Mouse (Mus musculus): ENCODE measurements at regions not wholly inside any gene's neighbourhood (a gene's known extent, or its start where the extent isn't known, plus 50 kb on each side); places are given as distances from the start of the nearest gene placed in this dataset.
A peak's percentile ranks its signal among the peaks of the same experiment; 100 is the strongest.

DNA sequence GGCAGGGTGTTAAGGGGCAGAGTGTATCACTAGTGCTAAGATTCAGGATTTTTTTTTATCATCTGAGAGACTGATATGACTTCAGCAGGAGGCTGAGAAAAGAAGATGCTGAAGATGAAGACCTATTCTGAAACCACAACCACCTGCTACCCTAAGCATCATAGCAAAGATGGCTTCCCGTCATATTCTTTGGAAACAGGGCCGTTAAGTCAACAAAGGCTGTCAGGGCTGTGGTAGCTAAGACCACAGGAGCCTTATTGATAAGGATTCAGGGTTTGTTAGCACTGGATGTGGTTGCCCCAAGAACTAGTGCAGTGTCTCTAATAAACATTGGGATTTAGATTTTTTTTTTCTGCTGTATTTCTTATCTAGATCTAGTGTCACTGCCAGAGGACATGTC lies 56.7 kb upstream of the Rasgrp1 start:
- no peak for DNase-seq

DNA sequence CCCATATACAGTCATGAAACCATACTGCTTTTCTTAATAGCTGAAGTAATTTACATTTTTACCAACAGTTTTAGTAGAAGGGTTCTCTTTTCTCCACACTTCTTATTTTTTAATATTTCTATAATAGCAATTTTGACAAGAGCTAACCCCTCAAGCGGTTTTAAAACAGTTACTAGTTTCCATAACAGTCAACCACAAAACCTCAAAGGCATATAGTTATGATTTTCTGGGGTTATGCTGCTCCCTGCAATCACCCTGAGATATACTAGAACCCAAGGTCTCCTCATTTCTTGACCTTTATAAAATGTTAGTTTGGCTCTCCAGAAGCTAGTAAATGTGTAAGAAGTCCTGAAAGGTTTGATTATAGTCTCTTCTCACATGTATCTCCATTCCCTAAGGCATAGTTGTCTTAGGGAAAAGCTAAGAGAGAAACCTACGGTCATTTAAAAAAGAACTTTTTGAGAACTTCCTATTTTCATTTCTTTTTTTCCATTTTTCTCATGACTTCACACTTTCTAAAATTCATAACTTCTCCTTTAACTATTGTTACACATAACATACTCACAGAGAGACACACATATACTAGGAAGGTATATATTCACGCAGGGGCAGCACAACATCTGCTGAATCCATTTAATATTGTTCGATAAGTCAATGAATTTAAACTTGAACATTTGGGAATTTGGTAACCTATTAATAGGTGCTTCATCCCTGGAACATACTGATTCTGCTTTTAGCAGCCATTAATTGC lies 60.8 kb upstream of the Rasgrp1 start:
- DNase-seq = no peak

GRCm38 (mm10) chr2:117405453-117405852 lies 62.7 kb upstream of the Rasgrp1 start:
- no peak for DNase-seq

DNA sequence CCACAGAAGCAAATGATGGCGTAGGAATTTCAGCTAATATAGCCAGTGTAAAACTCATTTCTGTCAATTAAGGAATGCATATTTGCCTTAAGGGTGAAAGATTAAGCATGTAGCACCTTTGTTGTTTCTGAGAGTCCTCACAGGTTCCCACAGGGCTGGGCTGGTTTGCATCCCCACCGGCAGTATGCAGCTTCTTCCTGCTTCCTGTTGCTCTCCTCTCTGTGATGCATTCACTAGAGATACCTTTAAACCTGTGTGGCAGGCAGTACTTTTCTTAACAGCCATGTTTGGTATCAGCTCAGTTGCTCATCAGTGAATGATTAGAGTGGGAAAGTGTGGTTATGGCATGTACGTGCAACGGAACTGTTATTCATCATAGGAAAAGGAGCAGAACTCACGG lies 65.4 kb upstream of the Rasgrp1 start:
- no peak for DNase-seq

DNA sequence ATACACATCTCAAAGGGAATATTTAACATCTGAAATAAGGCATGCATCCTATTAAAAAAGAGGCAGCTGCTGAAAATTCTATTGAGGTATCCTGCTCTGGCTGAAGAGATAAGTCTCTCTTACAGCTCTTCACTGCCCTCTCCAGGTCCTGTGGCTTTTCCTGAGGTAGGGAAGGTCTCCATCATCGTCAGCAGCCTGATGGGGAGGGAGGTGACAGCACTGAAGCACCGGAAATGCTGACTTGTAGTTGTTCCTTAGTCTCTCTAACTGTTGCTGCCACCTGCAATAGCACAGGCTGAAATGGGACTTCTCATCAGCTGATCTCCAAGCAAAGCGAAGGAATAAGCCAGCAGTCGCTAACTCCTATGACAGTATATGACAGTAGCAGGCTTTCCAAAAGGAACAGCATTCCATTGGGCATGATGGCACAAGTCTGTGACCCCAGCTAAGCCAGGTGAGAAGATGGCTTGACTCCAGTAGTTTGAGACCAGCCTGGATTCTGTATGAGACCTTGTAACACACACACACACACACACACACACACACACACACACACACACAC lies 69.3 kb upstream of the Rasgrp1 start:
- peak; percentile 5 for DNase-seq

DNA sequence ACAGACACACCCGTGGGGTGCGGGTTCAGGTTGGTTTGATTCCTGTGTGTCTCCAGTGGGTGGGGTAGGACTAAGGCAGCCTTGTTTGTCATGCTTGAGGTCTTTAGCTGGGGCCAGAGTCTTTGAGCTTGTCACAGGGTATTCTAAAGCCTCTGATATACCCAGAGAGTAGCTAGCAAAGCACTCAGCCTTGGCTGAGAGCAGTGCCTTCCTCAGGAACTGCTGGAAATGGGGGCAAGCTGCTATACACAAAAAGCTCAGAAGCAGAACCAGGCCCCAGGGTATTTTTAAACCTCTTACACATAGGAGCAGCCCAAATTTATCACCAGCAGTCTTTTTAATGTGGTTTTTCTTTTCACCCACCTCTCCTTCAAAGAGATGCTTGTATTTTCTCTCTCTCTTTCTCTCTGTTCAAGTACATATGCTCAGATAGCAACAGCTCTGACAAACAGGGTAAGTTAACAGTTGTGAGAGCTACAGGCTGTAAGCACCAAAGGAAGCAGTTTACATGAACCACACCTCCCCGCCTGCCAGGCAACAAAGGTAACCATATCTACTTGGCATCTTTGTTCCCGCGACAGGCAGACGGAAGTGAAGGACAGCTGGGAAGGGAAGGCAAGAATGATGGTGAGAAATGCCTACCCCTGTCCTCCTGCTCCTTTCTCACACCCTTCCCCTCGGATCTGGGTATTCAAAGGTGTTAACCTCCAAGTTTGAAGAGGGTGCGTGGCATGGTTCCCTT lies 74.6 kb upstream of the Rasgrp1 start:
- DNase-seq = no peak

DNA sequence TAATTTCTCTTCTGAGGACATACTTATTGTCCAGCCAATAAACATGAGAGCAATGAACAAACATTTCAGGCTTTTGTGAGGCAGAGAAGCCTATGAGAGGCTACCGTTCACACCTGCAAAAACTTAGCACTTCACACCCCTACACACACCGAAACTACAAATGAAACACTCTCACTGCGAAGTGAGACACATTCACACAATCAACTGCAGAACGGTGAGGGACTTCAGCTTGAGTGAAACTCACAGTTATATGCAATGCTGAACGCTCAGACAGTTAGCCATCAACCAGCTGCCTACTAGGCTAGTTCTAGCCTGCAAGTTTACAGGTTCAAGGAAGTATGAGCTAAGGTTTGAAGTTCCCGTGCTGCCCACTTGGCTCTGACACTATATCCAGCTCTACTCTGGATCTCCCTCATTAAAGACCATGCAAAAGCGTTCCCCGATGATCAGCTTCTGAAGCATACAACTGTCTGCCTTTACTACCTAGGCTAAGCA lies 75.4 kb upstream of the Rasgrp1 start:
- DNase-seq = no peak

DNA sequence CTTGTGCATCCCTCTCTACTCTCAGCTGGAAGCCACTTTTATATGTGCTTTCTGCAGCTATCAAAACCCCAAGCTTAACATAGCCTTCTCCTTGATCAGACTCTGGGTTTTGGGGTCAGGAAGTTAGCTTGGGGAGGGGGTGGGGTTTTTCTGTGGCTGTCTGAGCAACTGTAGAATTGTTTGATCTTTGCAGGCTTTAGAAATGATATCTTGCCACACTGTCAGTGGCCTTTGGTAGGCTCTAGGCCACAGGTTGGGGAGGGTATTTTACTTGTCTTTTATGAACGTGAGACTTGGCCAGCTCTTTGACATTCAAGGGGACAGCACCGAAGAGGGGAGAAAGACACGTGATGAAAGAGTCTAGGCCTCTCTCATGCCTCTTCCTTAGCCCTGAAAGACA lies 75.9 kb upstream of the Rasgrp1 start:
- no peak for DNase-seq

DNA sequence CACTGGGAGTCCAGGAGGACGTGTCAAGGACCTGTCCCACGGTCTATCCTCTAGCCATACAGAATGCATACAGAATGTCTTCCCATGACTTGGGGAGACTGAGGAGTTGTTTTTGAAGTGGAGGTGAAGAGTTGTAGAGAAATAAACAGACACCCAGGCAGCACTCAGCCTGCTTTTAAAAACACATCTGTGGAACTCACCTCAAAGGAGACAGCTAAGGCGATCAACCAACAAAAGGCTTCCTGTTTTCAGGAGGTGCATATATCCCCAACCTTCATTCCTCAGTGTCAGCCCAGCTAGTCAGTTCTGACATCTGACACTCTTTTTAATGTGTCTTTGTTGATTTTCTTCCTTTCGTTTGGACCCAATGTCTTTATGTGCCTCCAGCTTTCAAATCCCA lies 78.6 kb upstream of the Rasgrp1 start:
- no peak for DNase-seq

DNA sequence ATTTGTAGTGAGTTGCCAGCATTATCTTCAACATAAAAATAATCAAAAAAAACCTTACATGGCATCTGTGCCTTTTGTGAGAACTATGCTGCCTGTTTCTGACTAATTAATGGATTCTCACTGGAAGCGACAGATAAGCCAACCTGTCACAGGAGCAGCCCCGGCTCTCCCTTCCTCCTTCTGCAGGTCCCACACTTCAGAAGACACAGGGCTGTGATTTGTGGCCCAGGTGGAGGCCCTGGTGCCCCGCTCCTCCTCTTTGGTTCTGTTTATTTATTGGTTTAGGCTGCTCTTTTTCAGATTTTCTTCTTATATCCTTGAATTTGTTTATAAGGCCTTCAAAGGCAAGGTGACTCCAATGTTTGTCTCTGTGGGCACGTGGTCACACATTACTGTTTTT lies 80.0 kb upstream of the Rasgrp1 start:
- no peak for DNase-seq

DNA sequence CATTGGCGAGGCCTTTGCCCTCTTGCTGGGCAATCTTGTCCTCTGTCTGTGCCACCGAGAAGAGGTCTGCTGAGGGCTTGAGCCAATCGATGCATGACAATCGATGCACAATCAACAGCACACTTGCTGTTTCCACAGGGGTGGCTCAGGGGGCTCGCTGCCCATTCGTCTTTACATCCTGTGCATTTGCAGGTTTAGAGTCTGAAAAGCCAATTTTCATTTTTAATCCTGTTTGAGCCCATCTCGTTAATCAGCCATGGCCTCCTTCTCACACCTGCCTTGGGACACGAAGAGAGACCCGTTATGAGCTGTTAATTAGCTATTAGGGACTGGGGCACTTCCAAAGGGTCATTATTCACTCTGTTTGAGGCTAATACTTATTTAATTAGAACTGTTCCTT lies 86.4 kb upstream of the Rasgrp1 start:
- DNase-seq = no peak

DNA sequence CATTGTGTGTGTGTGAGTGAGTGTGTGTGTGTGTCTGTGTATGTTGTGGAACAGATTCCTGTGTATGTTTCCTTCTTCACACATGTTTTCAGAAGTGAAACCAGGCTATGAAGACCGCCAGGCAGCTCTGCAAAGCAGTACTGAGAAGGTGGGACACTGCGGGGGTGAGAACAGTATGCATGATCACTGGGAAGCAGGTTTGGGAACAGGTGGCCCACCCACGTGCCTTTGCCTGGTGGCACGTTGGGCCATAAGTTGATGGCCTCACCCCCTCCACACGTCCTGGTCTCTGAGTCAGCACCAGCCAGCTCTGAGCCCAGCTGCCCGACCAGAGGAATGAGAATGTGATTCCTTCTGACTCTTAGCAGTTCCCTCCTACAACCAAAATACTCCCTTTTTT lies 89.2 kb upstream of the Rasgrp1 start:
- no peak for DNase-seq

GRCm38 (mm10) chr2:117432923-117433322 lies 90.1 kb upstream of the Rasgrp1 start:
- DNase-seq = no peak

- no peak for DNase-seq
Measured at GRCm38 (mm10) chr2:117433482-117433881, 90.7 kb upstream of the Rasgrp1 start.

- DNase-seq = no peak
Measured at GRCm38 (mm10) chr2:117438079-117438478, 95.3 kb upstream of the Rasgrp1 start.

GRCm38 (mm10) chr2:117438586-117439371 lies 96.0 kb upstream of the Rasgrp1 start:
- DNase-seq = peak; percentile 79

DNA sequence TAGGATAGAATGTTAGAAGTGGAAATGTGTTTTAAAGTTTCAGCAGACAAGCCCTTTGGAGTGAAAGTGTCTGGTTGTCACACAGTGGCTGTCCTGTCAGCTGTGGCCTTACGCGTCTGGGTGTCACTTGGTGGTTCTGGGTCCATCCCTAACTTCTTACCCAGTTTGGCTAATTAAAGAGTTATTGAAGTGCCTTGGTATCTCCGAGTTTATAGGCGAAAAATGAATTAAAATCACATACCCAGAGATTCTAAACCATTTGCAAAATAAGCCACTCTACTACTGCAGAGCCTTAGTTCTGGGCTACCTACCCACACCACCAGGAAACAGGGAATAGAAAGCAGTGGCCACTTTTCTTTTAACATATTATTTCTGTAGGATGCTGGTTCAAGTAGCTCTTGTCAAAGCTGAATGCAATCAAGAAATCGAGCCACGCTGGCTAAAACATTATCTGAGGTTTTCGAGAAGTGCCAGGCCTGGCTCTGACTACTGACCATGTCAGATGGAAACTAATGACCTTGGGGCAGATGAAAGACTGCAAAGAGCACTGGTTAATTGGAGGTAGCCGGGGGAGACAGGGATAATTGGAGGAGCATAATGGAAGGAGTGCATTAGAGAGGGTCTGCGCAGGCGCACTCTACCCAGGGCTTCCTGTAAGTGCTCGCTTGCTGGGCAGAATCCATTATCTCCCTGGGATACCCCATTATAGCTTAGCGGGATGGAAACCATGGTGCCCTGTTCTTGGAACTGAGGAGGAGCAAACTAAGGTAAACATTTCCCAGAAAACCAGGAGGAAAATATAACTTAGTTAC lies 96.8 kb upstream of the Rasgrp1 start:
- DNase-seq = peak; percentile 10

DNA sequence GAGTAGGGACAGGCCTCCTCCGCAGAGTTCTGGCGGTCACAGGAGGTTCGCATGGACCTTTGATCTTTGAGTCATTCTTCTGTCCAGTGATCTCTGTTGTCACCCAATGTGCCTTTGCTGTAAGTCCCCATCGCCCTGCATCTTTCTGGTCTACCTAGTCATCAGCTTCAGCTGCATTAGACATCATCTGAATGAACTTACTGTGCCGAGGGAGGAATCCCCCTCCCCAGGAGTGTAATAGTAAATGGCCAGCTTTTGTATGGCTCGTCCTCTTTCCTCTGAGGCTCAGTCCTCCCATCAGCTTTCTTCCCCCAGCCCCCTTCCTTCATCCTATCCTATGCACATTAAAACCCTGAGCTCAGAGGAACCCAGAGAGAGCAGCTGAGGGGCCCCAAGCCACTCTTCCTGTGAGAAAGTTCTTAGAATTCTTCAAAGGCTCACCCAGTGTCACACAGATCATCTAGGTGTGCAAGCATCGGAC lies 98.0 kb upstream of the Rasgrp1 start:
- peak; percentile 7 for DNase-seq

DNA sequence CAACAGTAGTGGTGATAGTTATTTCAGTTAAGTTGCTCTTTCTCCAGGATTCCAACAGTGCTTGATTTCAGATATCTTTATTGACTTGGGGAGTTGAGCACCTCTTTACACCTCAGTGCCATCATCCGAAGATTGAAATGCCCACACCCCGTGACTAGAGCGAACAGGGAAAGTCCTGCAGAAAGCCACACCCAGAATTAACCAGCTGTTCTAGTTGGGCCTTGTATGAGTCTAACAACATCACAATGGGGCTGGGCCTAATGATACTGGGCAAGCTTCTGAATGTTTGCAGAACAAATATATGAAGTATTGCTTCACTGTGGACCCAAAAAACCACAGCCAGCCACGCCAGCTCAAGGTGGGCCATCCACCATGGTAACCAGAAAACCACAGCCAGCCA lies 100.1 kb upstream of the Rasgrp1 start:
- no peak for DNase-seq

DNA sequence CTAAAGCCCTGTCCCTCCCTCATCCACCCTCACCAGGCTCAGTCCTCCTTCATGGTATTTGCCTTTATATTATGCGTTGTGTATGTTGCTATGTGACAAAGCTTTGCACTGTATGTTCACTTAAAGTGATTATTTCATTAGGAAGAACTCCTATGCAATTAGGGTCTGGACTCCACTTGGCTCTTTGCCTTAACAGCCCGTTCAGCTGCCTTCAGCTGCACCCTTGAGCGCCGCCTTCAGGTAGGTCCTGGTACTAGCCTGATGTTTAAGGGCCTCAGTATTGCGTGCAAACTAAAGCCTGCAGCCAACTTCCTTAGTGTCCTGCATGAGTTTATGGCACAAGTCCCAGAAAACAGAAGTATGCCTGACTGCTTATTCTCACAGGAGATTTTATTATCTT lies 101.9 kb upstream of the Rasgrp1 start:
- DNase-seq = peak; percentile 59

- DNase-seq = no peak
Measured at GRCm38 (mm10) chr2:117446876-117447275, 104.1 kb upstream of the Rasgrp1 start.

Measured in adrenal gland, postnatal 10 days (tissue).